Mouse (Mus musculus): ENCODE measurements around the gene Slit1.
A peak's percentile ranks its signal among the peaks of the same experiment; 100 is the strongest.

The Slit1 gene

GRCm38 (mm10) chr19:41651967-41652366, 91.5 kb downstream of the Slit1 start:
- DNase-seq, result no peak

GRCm38 (mm10) chr19:41649394-41649793, 94.1 kb downstream of the Slit1 start:
- peak; percentile 33 for DNase-seq

- DNase-seq, result peak; percentile 75
Measured at GRCm38 (mm10) chr19:41646947-41647631, 96.4 kb downstream of the Slit1 start.

GRCm38 (mm10) chr19:41643010-41643409, 100.5 kb downstream of the Slit1 start:
- no peak for DNase-seq

DNA sequence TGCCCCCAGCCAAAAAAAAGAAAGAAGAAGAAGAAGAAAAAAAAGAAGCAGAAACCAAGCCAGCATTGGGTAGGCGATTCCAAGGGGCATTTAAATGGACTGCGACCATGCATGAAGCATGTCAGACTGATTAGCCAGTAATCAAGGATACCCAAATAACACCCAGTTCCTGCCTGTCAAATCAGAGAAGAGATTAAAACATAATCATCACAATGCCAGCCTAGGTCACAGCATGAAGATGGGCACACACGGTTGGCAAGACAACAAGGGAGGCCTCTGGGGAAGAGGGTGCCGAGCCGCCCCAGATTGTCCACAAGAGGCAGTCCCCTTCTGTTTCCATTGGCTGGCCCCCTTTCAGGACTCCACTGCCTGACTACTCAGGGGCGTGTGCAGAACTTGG, 108.5 kb downstream of the Slit1 start:
- DNase-seq, result no peak

- DNase-seq, result no peak
Measured at GRCm38 (mm10) chr19:41634099-41634498, 109.4 kb downstream of the Slit1 start.

DNA sequence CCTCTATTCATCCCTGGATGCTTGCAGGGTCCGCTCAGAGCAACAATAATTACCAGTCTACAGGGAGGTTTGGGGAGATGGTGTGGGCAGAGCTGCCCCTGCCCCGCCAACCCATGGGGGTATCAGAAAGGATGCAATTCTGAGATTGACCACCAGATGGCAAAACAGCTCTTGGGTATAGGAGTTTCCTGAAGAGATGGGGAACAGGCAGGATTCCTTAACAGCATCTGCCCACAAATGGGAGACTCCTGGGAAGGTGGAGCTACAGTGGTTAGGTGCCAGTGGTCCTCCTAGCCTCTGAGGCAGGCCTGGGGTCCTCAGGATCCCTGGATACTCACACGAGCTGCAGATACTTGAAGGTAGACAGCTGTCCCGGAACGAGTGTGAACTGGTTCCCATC, 113.9 kb downstream of the Slit1 start:
- no peak for DNase-seq

DNA sequence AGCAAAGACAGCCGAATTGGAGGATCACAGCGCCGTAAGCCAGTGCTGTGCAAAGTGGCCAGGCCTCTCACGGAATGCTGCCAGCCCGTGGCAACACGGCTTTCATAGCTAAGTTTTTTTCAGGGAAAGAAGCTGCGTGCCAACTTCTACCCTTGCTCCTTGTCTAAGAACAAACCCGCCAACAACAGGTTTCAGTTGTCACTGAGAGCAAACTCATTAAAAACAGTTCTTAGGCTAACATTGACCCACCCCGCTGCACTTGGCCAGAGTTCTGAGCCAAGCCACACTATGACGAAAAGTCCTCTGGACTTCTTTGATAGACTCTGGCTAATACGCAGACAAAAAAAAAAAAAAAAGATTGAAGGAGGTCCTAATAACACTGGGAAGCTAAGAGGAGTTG, 114.5 kb downstream of the Slit1 start:
- no peak for DNase-seq

- DNase-seq, result no peak
Measured at GRCm38 (mm10) chr19:41620366-41621092, 122.9 kb downstream of the Slit1 start.

DNA sequence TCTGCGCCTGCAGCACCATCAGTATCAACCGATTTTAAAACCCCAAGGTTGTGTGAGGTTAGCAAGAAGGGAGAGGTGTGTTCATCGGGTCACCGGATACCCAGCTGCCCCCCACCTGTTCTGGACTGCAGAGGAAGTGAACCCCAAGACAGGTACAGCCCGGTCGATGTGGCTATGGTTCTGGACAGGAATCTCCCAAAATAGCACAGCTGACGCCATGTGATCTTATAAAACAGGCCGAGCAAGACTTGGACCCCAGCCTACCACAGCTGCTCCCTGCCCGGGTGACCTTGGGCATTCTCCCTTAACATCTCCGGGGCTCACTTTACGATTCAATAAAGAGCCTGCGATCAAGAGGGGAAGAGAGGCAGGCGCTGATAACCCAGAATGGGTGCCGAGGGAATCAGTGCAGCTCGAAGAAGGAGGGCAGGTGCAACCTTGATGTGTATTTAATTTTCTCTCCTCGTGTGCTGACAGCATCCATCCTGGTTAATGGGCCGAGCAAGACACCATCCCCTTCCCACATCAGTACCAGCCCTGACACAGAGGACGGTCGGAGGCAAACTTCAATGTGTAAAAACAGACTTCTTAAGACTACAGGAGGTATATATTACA, 124.6 kb downstream of the Slit1 start:
- DNase-seq, result no peak

DNA sequence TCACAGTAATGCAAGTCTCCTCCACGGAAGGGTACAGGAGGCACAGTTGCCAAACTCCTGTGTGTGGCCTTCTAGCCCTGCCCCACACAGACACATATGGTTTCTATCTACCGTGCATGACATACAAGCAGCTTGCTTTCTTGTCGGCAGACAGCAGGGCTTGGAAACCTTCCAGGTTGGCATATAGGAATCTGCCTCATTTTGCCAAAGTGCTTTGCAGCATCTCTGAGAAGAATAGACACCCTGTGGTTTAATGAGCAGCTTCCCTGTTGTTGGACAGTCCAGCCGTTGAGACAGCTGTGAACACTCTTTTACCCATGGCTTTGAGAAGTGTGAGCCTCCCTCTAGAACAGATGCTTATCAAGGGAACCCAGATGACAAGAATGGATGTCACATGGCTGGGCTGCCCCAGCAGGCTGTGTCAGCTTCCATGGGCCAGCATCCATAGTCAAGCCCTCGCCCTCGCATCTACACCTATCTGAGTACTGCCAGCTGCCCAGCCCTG, 125.3 kb downstream of the Slit1 start:
- DNase-seq, result no peak

- DNase-seq, result no peak
Measured at GRCm38 (mm10) chr19:41617102-41617501, 126.4 kb downstream of the Slit1 start.

DNA sequence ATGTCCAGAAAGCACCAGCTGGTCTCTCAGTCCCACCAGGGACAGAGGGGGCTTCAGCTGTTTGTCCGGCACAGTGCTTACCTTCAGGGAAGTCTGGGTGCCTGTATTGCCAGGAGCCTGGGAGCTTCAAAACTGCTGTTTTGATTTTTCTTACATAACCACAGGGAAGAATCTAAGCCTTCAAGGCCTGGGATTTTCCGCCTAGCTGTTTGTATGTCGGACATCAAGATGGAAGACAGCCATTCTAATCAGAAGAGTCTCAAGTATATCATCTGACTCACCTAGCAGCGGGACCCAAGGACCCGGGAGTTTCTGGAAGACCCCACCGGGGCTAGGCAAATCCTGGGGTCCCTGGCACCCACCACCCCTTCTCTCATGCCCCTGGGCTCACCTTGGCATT, 127.2 kb downstream of the Slit1 start:
- no peak for DNase-seq

DNA sequence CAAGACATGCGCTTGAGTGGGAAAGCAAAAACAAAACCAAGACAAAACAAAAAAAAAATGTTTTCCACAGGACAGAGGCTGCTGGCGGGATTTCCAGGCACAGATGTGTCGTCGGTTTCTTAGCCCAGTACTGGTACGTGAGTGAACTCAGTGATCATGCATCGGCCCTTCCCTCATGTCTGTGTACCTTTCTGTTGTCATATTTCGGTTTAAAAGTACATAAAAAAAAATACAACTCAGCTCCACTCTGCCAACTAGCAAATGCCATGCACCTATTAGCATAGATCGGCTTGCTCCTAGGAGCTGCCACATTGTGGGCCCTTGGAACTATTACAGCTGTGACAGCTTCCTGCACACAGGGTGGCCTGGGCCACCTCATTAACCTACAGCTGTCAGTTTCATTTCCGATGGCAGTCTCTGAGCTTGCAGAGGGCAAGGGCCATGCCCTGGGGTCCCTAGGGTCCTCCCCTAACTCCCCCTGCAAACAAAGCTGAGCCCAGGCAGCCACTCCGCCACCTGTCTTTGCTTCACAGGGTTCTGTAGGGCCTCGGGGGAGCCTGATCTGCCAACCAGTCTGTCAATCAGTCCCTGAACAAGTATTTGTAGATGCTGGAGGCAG, 127.8 kb downstream of the Slit1 start:
- DNase-seq, result no peak

DNA sequence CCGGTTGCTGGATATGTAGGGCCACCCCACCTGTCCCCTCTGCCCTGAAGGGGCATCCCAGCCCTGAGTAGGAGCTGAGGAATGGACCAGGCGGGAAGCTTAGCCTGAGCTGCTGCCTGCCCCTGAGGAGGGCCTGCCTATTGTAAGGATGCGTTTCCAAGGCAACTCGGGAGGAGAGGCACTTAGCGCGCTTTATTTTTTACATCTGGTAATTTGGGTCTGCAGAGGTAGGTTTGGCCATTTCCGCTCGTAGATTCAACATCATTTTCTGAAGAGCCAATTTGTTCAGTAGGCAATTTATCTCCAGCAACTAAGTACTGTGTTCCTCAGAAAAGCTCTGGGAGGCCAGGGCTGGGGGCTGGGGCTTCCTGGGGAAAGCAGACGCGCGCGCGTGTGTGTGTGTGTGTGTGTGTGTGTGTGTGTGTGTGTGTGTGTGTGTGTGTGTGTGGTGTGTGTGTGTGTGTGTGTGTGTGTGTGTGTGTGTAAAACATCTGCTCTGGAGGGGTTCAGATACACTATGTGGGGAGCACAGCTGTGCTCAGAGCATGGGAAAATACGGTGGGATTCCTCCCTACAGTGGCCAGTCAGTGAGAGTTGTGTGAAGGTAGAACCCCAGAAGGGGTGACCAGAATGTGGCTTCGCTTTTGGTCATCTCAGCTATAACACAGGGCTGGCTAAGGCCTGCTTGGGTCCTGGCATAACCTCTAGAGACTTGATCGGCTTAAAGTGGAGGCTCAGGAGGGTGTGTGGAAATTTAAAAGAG, 130.0 kb downstream of the Slit1 start:
- no peak for DNase-seq

DNA sequence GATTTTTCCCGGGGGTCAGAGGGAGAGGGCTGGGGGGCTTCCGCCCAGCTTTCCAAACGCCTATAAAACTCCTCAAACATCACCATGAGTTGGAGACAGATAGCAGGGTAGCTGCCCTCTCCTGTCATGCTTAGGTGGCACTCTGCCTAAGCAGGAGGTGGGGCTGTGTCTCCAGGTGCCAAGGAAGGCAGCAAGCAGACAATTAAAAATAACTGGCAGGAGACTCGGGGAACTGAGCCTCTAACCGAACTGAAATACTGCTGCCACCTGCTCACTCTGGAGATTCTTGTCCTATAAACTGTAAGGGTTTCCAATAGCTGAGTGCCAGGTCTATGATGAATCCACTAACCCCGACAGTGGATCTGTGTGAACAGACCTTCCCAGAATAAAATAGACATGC, 131.8 kb downstream of the Slit1 start:
- DNase-seq, result no peak

DNA sequence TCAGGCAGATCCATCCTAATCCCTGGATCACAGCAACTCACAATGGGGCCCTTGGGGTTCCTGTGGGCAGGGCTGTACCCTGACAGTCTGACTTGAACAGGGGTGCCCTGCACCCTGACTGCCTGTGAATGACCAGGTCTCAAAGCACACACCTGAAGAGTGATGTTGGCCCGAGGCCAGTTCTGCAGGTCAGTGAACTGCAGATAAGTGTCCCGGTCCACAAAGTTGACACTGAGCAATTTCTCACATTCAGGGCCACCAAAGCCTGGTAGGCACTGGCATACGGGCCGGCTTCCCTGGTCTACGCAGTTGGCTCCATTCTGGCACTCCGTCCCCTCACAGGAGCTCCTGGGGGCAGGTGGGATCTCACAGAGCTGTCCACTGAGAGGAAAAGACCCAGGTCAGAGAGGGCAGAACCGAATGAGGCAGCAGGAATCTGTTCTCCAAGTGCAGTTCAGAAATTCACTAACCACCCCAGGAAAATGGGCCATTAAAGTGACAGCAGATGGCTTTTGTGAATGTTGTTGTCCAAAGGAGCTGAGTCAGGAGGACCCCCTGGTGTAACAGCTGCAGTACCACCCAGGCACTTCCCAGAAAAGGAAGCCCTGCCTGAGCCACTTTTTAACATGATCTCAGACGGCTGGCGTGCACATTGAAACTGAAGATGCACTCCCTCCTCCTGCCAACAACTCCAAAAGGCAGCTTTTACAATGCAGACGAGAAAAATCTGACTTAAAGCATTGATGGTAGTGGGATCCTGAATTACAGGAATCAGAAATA, 137.1 kb downstream of the Slit1 start:
- DNase-seq, result peak; percentile 64

DNA sequence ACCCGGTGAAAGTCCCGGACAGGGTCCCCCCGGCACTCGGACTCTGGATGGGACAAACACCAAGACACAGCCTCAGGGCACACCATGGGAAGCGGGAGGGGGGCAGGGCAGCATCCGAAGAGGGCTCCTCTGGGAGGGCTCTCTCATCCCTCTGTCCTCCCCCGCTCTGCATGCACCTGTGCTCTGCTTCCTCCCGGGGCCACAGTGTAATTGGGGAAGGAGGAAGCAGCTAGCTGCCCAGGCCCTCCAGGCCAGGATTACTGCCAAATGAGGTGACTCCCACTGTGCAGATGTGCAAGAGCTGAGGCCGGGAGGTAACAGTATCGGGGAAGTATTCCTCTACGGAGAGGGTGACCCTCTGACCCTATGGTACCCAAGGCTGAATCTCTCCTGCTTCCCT, 142.8 kb downstream of the Slit1 start:
- no peak for DNase-seq

DNA sequence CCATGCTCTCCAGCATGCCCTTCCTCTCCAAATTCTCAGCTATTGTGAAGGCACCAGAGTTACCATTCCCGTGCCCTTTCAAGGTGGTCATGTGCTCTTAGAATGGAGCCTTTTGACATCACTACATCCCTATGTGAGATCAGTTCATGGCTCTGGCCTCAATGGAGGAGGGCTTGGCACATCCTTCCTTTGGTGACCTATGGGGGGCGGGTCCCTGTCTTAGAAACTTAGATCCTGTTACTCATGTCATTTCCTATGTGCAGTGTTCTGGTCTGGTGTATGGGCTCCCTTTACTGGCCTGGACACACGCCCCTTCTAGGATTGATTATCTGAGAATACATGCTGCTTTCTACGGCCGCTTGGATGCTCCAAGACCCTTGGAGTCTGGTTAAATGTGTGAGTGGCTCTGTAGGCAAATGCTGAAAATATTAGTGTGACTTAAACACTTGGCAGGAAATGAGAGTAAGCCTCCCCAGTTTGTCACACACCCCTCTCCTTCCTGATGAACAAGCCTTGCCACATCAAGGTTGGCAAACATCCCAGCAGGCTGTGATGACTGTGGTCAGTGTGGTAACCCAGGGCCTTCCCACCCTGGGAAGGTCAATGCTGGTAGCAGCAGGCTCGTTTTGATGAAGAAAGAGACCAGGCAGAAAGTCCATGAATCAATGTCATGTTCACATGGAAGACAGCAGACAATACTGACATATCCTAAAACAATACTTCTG, 146.1 kb downstream of the Slit1 start:
- peak; percentile 62 for DNase-seq

GRCm38 (mm10) chr19:41591808-41592207, 151.7 kb downstream of the Slit1 start:
- no peak for DNase-seq

- no peak for DNase-seq
Measured at GRCm38 (mm10) chr19:41589681-41590080, 153.8 kb downstream of the Slit1 start.
